Mouse (Mus musculus) lung, adult 2 months (tissue): ENCODE measurements around the gene Gm2012. TPM values are rescaled to one million over a fixed set of nuclear protein-coding genes. Genes with fewer than 3 reads are reported as not detected.
"Not testable (repeated sequence)": the region's sequence is repeated elsewhere in the genome, so short reads cannot be mapped to it uniquely, and the experiment has no call there.

Experiments used
- DNase-seq: peaks from one replicate; pipeline ENCODE4 v3.0.0; 2022
- H3K4me1 ChIP-seq: fragments of 200-500 bp; 2 replicates; pipeline ENCODE4 v1.6.1; 2011; ENCODE audit warnings: low read length; ENCODE audit not compliant: control insufficient read depth, insufficient read depth
- H3K4me3 ChIP-seq: fragments of 200-500 bp; replicated peaks from 2 replicates; pipeline ENCODE3; 2011; ENCODE audit warnings: low read depth, mild to moderate bottlenecking, control low read depth, low read length; ENCODE audit errors: extremely low read depth
- WGBS: fragments of 180-500 bp; shearing (Covaris S2); methylation state at CpG from one replicate; pipeline ENCODE4 v1.1.7; 2018; 5-methylcytosine and 5-hydroxymethylcytosine counted together
- polyA plus RNA-seq: library from polyadenylated mRNA; depleted of rRNA; stranded (reverse); fragments of >200 nt; gene quantifications from 2 replicates; pipeline ENCODE4 v1.2.3, GENCODE M21; 2012; rRNA removed

The Gm2012 gene
- polyA plus RNA-seq, result not detected in 2 replicates

DNA sequence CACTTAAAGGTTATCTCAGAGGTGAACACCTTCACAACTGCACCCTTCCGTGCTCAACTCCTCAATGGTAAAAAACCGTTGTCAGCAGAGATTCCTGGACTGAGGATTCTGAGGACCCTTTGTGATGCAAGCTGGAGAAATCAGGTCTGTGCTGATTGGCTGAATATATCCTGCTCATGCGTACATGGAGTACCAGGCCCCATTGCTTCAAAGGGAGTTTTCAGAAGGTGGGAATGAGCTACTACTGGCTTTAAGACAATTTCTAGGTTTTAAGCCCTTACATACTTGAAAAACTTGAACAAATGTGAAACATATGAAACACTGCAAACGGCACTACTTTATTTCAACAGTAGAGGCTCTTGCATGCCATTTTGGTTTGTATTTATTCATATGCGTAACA, at the start of gene Gm2012:
Gene Gm2012, minus strand, starts transcription at position 101 of the 400 bp plus-strand sequence.
- WGBS, result 100% methylated on average over 1 of the region's 5 CpGs
- not testable (repeated sequence) for DNase-seq, H3K4me3 ChIP-seq, H3K4me1 ChIP-seq

GRCm38 (mm10) chrX:26159146-26159545, 72.0 kb downstream of the Gm2012 start:
- WGBS, result 77% methylated on average over 12 of the region's 12 CpGs
- DNase-seq, H3K4me1 ChIP-seq, H3K4me3 ChIP-seq: not testable (repeated sequence)

Other genes with a start within 250 kb of the Gm2012 start
- gene Gm5168, start 180.3 kb downstream of the Gm2012 start, polyA plus RNA-seq, result not detected in 2 replicates
- gene Gm2030, start 78.7 kb upstream of the Gm2012 start, polyA plus RNA-seq, result not detected in 2 replicates